Mouse (Mus musculus) bone marrow, adult 2 months (tissue): ENCODE data around the gene Ercc8.

ENCODE experiments used
- CTCF ChIP-seq: fragments of 200-500 bp; IDR thresholded peaks from 2 replicates; pipeline ENCODE4 v1.5.1; 2011; ENCODE audit warnings: low read length, control low read depth; ENCODE audit not compliant: control insufficient read depth, insufficient read depth
- POLR2A ChIP-seq: fragments of 200-500 bp; IDR thresholded peaks from 2 replicates; pipeline ENCODE4 v1.6.1; 2011; ENCODE audit warnings: low read depth, mild to moderate bottlenecking, control low read depth, low read length, borderline replicate concordance; ENCODE audit not compliant: control insufficient read depth

DNA sequence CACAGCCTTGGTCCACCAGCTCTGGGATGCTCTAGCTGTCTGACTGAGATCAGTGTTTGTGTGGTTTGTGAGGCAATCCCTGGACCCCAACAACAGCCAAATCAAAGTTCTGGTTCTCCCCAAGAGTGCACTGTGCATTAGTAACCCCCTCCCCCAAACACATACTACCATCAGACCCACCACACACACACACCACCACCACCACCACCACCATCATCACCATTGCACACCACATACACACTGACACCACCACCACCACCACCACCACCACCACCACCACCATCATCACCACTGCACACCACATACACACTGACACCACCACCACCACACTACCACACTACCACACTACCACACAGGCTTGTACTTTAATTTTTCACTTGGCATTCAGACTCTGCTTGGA is 40.9 kb upstream of the Ercc8 start:
- TF ChIP-seq POLR2A (no peak), CTCF (no peak)
